Mouse (Mus musculus) liver, embryonic 13.5 days (tissue): ENCODE measurements around the gene Enkur. TPM values are rescaled to one million over a fixed set of nuclear protein-coding genes. Genes with fewer than 3 reads are reported as not detected.

Experiments used
- ATAC-seq: fragments of 200-750 bp; cut with Nextera tagmentation; 2 replicates; pipeline ENCODE4 v1.8.0; 2017; ENCODE audit warnings: low read depth, mild to moderate bottlenecking, moderate number of reproducible peaks, moderate library complexity
- DNase-seq: peaks from one replicate; pipeline ENCODE4 v3.0.0; 2022
- H3K27ac ChIP-seq: fragments of 300-500 bp; sonication (generic); 2 replicates; pipeline ENCODE4 v1.5.1; 2015; ENCODE audit warnings: moderate library complexity, mild to moderate bottlenecking, inconsistent platforms
- H3K27me3 ChIP-seq: fragments of 300-500 bp; sonication (generic); 2 replicates; pipeline ENCODE4 v1.6.1; 2015; ENCODE audit warnings: mild to moderate bottlenecking, inconsistent platforms
- H3K36me3 ChIP-seq: fragments of 300-500 bp; sonication (generic); 2 replicates; pipeline ENCODE4 v1.6.1; 2015; ENCODE audit warnings: mild to moderate bottlenecking, inconsistent platforms
- H3K4me1 ChIP-seq: fragments of 300-500 bp; sonication (generic); replicated peaks from 2 replicates; pipeline ENCODE4 v1.6.1; 2015; ENCODE audit warnings: inconsistent platforms
- H3K4me2 ChIP-seq: fragments of 300-500 bp; sonication (generic); 2 replicates; pipeline ENCODE4 v1.6.1; 2015; ENCODE audit warnings: inconsistent platforms, mild to moderate bottlenecking, moderate library complexity
- H3K4me3 ChIP-seq: fragments of 300-500 bp; sonication (generic); replicated peaks from 2 replicates; pipeline ENCODE4 v1.5.1; 2015; ENCODE audit warnings: mild to moderate bottlenecking, inconsistent platforms
- H3K9ac ChIP-seq: fragments of 300-500 bp; sonication (generic); 2 replicates; pipeline ENCODE4 v1.6.1; 2015; ENCODE audit warnings: mild to moderate bottlenecking, inconsistent platforms
- H3K9me3 ChIP-seq: fragments of 300-500 bp; sonication (generic); replicated peaks from 2 replicates; pipeline ENCODE4 v1.6.1; 2016; ENCODE audit warnings: inconsistent platforms
- WGBS: fragments of 180-500 bp; shearing (Covaris S2); methylation state at CpG from one replicate; pipeline ENCODE4 v1.1.7; 2015; ENCODE audit not compliant: insufficient replicate concordance; 5-methylcytosine and 5-hydroxymethylcytosine counted together
- polyA plus RNA-seq: library from polyadenylated mRNA; unstranded; fragments of >200 nt; fragmentation: Nextera tagmentation; extraction: Ambion mirVana; gene quantifications from 2 replicates; pipeline ENCODE4 v1.2.1, GENCODE M21; 2015

Enkur gene
- polyA plus RNA-seq, 1 experiment from 2014 or later = not detected

DNA sequence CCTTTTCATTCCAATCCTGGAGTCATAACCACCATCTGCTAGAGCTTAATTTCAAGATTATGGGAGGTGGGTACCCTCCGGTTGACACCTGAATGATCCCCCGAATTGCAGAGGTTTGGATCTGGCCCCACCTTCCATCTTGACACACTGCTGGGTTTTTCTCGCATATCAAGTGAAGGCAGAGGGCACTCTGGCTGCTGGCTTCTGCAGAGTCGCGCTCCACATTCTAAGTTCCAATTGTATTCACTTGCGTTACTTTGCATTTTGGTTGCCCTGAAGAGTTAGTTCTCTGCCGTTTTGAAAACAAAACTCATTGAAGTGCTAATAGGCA is 64.0 kb downstream of the Enkur start:
- 17% methylated on average over 7 of the region's 7 CpGs for WGBS
- Histone ChIP-seq H3K4me2 (peak overlapping the region; percentile 69), H3K27me3 (peaks cover 30% of the 10 kb centered on the region), H3K27ac (no peak overlapping the region), H3K9me3 (no peaks in the 10 kb centered on the region), H3K9ac (no peak overlapping the region), H3K36me3 (no peaks in the 10 kb centered on the region), H3K4me3 (peak overlapping the region; percentile 50), H3K4me1 (0 out of 2 replicates have a peak, but pooled peaks cover 3% of the 10 kb centered on the region)
- DNase-seq = no peak
- no peak for ATAC-seq

Other genes starting within 250 kb of the Enkur start
- 6.7 and 6.9 TPM in 2 replicates for gene Arhgap21, start 236.5 kb downstream of the Enkur start, polyA plus RNA-seq
- gene Thnsl1, start 359 bp upstream of the Enkur start, polyA plus RNA-seq = 1.7 and 2.6 TPM in 2 replicates
- gene Gpr158, start 162.2 kb upstream of the Enkur start, polyA plus RNA-seq = not detected in 2 replicates